Mouse (Mus musculus) gastrocnemius, postnatal 14 days (tissue): ENCODE data around the gene Dusp10. TPM values are rescaled to one million over a fixed set of nuclear protein-coding genes. Genes with fewer than 3 reads are reported as not detected.

ENCODE experiments used
- DNase-seq: peaks from one replicate; pipeline ENCODE4 v3.0.0; 2021; ENCODE audit warnings: mixed read lengths
- intact Hi-C: fragments of 180-260 bp; cut with DNase I; formaldehyde crosslinking; loops from one replicate; pipeline ENCODE4 v1.15.1; 2025; ENCODE audit warnings: low total_unique reads
- total RNA-seq, 2 experiments: library from RNA; stranded (reverse); gene quantifications; 2 replicates each; pipeline ENCODE4 v1.2.3; 2021

The Dusp10 gene
- total RNA-seq, 2 experiments from 2014 or later = 14.0 to 28.0 TPM

DNA sequence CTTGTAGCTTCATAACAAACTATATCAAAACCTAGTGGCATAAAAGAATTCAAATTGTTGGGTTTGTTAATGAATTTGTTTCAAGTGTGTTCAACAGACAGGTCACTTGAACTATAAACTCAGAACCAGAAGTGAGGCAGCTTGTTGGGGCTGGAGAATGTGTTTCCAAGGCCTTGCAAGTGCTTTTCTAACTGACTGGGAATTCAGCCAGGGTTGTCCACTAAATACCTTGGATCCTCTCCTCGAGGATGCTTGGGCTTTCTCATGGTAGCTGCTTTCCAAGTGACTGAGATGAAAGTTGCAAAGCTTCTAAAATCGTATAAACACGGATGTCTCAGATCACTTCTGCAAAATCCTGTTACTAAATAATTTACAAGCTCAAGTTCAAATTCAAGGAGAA, 69.6 kb downstream of the Dusp10 start:
- DNase-seq = no peak
- intact Hi-C loops = no loop called here

DNA sequence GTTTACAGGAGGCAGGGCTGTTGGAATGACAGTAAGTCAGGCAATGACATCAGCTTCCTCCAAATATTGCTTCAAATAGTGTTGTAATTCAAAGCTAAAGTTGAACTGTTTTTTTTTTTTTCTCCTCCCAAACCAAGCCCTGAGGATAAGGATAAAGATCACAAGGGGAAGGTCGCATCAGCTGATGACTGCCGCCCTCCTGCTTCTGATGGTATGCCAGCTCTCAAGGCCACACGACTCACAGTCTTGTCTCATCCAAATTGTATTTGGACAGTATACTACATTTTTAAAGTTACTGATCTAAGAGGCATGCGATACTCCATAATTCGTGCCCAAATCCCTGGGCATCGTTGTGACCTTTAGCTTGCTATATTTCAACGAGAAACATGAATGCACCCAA, 70.1 kb downstream of the Dusp10 start:
- intact Hi-C loops = no loop called here
- DNase-seq = no peak

GRCm38 (mm10) chr1:184084961-184085360, 71.9 kb downstream of the Dusp10 start:
- DNase-seq = peak; percentile 43
- intact Hi-C loops = no loop called here

- intact Hi-C loops = no loop called here
- DNase-seq = no peak
These were observed 77.4 kb downstream of the Dusp10 start for GRCm38 (mm10) chr1:184090515-184090914.

GRCm38 (mm10) chr1:184094914-184095313, 81.8 kb downstream of the Dusp10 start:
- no peak for DNase-seq
- intact Hi-C loops = no loop called here

DNA sequence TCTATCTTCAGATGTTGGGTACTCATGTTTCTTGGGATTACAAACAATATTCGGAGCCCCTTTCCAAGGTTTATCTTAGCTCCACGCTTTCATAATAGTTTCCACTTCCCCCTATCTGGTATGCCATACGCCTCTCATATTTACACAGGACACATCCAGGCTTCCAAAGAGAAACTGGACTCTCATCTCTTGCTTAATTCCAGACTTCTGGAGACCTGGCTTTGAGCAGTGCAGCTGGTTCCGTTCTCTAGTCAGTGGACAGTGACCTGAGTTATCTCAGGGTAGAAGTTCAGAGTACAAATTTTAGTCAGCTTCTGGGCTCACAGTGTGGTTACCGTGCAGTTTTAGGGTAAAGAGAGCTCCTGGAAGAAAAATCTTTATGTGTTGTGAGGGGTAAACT, 87.3 kb downstream of the Dusp10 start:
- DNase-seq = no peak
- intact Hi-C loops = no loop called here

DNA sequence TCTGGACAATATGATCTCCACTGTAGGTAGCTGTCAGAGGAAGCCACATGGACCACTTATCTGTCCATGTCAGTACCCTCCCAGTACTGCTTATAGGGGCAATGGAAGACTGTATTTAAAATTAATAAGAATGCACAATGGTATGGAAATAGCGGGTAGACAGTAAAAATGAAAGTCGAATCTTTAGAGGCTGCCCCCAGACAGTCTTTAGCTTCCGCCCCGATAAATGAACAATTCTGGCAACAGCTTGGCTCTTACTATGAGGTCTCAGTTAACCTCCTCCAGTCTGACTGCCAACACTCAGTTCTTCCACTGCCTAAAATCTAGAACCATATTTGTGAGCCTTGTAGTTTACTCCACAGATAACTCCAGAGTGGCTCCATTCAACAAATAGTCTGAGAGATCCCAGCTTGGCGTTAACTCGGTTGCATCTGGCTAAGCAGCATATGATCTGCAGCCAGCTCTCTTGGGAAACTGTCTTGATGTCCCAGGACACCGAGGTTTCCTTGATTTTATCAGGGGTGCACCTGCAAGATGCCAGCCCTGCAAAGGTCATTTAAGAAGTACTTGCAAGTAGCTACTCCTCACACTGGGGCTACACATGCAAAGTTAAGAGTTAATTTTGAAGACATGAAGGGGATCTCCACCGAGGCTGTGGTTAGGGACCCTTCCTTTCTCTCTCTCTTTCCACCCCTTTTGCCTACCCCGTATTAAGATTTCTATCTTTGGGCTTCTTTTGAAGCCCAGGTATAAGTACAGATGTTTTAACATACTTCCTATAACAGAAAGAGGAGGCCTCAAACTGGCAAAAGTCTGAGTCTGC, 88.0 kb downstream of the Dusp10 start:
- intact Hi-C loops = no loop called here
- DNase-seq = no peak

DNA sequence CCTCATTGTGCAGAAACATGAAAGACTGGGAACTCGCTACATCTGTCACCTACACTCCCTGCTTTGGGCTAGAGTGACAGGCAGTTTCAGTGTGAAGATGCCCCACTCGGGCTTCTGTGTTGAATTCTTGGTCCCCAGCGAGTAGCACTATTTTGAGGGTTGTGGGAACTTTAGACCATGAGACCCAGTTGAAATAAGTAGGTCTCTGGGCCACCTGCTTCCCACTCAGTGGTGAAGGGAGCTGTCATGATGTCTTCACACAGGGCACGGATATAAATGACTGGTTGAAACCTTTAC, 88.6 kb downstream of the Dusp10 start:
- DNase-seq = no peak
- intact Hi-C loops = no loop called here

GRCm38 (mm10) chr1:184106832-184107231, 93.7 kb downstream of the Dusp10 start:
- DNase-seq = no peak
- intact Hi-C loops = no loop called here

DNA sequence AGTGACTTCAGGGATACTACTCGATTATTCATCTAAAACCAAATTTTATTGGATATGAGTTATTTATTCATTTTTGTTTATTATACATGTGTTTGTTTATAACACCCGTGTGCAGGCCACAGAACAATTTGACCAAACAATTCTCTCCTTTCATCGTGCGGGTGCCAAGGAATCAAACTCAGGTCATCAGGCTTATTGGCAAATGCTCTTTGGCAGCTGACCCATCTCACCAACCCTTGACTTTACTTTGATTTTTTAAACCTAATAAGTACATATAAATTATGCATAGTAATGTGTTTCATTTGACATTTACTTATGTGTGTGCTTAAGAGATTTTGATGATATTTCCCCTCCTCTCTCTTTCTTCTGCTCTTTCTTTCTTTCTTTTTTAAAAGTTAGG, 94.3 kb downstream of the Dusp10 start:
- no peak for DNase-seq
- intact Hi-C loops = no loop called here

GRCm38 (mm10) chr1:184108254-184108653, 95.2 kb downstream of the Dusp10 start:
- intact Hi-C loops = no loop called here
- no peak for DNase-seq

DNA sequence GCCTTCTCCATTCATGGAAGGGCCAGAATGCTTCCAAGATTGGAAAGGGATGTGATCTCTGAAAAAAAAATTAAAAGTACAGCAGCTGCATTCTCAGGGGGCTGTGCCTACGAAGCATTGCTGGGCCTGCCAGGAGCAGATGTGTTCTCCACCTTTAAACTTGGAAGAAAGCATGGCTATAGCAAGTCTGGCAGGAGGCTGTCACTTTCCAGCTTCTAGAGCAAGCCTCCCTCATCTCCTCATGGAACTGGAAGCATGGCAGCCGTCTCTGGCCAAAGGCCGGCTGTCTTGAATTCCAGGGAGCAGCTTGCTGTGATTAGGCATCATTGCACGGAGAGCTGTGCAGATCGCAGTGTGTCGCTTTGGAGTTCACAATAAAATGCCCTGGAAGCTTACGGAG, 104.5 kb downstream of the Dusp10 start:
- intact Hi-C loops = no loop called here
- peak; percentile 48 for DNase-seq

DNA sequence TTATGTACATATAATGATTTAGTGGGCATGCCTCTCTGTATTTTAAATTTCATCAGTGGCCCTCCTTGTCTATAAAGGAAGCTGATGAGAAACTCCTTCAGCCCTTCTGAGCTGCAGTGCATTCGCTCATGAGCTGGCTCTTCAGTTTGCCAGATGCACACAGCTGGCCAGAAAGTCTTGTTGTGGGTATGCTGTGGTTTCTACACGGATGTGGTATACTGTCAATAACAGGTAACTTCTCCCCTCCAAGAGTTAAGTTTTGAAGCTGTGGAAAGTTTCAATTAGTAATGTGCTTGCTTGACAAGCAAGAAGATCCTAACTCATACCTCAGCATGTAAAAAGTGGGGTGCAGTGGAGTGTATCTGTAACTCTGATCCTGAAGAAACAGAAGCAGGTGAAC, 104.9 kb downstream of the Dusp10 start:
- intact Hi-C loops = no loop called here
- DNase-seq = no peak

DNA sequence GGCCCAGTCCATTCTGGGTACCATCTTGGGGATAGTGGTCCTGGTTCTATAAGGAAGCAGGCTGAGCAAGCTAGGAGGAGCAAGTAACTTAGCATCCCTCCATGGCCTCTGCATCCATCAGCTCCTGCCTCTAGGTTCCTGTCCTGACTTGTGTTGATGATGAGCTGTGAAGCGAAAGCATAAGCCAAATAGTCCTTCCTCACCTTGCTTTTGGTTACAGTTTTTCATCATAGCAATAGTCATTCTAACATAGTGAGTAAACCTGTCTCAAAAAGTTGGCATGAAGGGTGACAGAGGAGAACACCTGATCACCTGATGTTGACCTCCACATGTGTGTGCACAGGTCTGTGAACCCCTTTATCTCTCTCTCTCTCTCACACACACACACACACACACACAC, 105.5 kb downstream of the Dusp10 start:
- DNase-seq = no peak
- intact Hi-C loops = no loop called here

Other genes with a start within 250 kb of the Dusp10 start
- 1 to 10 TPM; 1.6 to 1.9 TPM for gene 1700056E22Rik, start 21.0 kb downstream of the Dusp10 start, total RNA-seq